Comparison of ENCODE assay signal across 18 mouse cellular contexts in the genomic region with DNA sequence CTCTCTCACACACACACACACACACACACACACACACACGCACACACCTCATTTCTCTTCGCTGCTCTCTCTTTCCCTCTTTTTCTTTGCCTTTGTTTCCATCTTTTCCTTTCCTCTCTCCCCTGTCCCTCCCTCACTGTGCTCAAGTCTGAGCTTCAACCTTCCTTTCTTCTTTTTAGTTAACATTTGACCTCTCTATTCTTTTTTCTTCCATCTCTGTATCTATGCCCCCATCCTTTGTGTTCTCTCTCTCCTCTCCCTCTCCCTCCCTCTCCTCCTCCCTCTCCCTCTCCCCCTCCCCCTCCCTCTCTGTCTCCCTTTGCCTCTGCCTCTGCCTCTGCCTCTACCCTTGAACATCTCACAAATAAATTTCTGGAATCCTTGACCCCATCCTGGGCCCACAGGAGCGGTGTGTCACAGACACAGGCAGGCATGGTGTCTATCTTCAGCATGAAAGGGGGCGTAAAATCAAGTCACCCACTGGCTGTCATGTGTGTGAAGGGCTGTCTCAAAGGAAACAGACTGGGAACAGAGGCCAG. TPM values are rescaled to one million over a fixed set of nuclear protein-coding genes. Genes with fewer than 3 reads are reported as not detected.
DNase-seq lines count a peak whose midpoint lies in the region; ATAC-seq and TF ChIP-seq lines count a peak whose summit lies in the region.
"Had no signal": no experiment of that assay in that cellular context is flagged by ENCODE, and none has a peak within 500 bp of the region (broad histone marks: within the 10 kb centered on the region; RNA-seq: fewer than 3 reads in every experiment).

No protein-coding gene starts in this region.

- peaks cover 24% of the 10 kb centered on the region for H3K4me1 ChIP-seq in hindbrain, embryonic 13.5 days (replicated peaks)
- H3K4me1 ChIP-seq in midbrain, embryonic 14.5 days (ENCODE audit: control insufficient read depth, insufficient read depth, low read length): peaks cover 18% of the 10 kb centered on the region
- H3K4me1 ChIP-seq in thymus, adult 2 months (replicated peaks; ENCODE audit: control insufficient read depth, insufficient read depth, low read length): no peaks in the 10 kb centered on the region
- H3K4me1 ChIP-seq: heart, embryonic 10.5 days; liver, embryonic 13.5 days had no signal

- DNase-seq in embryo, embryonic 10.5 days (ENCODE audit: low spot score): peak; percentile 18
- DNase-seq in embryo, embryonic 9.5 days (ENCODE audit: extremely low spot score): no peak
- peak; percentile 24 for DNase-seq in brain, adult 2 months (ENCODE audit: low read depth, low spot score)
- DNase-seq in midbrain, embryonic 14.5 days: peak; percentile 36
- DNase-seq in thymus, adult 2 months: no peak
- DNase-seq in gastrocnemius, adult 18-20 months (ENCODE audit: low spot score): no peak
- DNase-seq in thymus, adult 18-20 months: no peak
- DNase-seq: adrenal gland, postnatal 36 days; kidney, adult 18-20 months; kidney, postnatal 25 days; left cerebral cortex, postnatal 4 days; liver, embryonic 13.5 days; lung, postnatal 10 days; thymus, postnatal 4 days had no signal

- peak overlapping the region; percentile 22; the same call in 1 of the 2 replicates for H3K4me3 ChIP-seq in hindbrain, embryonic 13.5 days
- H3K4me3 ChIP-seq in midbrain, embryonic 14.5 days (replicated peaks; ENCODE audit: low read depth, low read length): no peak overlapping the region
- H3K4me3 ChIP-seq in thymus, adult 2 months (ENCODE audit: control insufficient read depth, insufficient read depth, low read length): no peak overlapping the region
- H3K4me3 ChIP-seq: heart, embryonic 10.5 days; liver, embryonic 13.5 days had no signal

- TF ChIP-seq POLR2A in thymus, adult 2 months (IDR thresholded peaks at IDR 0.05; ENCODE audit: control insufficient read depth, extremely low read depth, insufficient read depth, low read length, poor library complexity): no peak

- peak overlapping the region; percentile 60 for H3K9ac ChIP-seq in hindbrain, embryonic 13.5 days
- no peak overlapping the region; the same call in 1 of the 2 replicates for H3K9ac ChIP-seq in midbrain, embryonic 14.5 days (replicated peaks; ENCODE audit: low read length)
- H3K9ac ChIP-seq: liver, embryonic 13.5 days had no signal

- H3K36me3 ChIP-seq in hindbrain, embryonic 13.5 days: peaks cover 28% of the 10 kb centered on the region
- peaks cover 26% of the 10 kb centered on the region for H3K36me3 ChIP-seq in midbrain, embryonic 14.5 days (ENCODE audit: control insufficient read depth, insufficient read depth, low read length)
- no peaks in the 10 kb centered on the region for H3K36me3 ChIP-seq in thymus, adult 2 months (ENCODE audit: control insufficient read depth, insufficient read depth, low read length)
- H3K36me3 ChIP-seq: heart, embryonic 10.5 days; liver, embryonic 13.5 days had no signal

- H3K27me3 ChIP-seq in hindbrain, embryonic 13.5 days: no peaks in the 10 kb centered on the region
- no peaks in the 10 kb centered on the region for H3K27me3 ChIP-seq in midbrain, embryonic 14.5 days (ENCODE audit: control insufficient read depth, insufficient read depth, low read length)
- no peaks in the 10 kb centered on the region for H3K27me3 ChIP-seq in thymus, adult 2 months (ENCODE audit: control insufficient read depth, insufficient read depth, low read length)
- H3K27me3 ChIP-seq: CH12.LX; liver, embryonic 13.5 days had no signal

- WGBS in hindbrain, embryonic 13.5 days: 26% methylated on average over 4 of the region's 4 CpGs
- WGBS in midbrain, embryonic 14.5 days: 26% methylated on average over 4 of the region's 4 CpGs
- WGBS in thymus, adult 2 months: 62% methylated on average over 4 of the region's 4 CpGs

- TF ChIP-seq CTCF in thymus, adult 2 months (IDR thresholded peaks at IDR 0.05; ENCODE audit: borderline replicate concordance, control insufficient read depth, extremely low read depth, insufficient read depth, low read length, poor library complexity): no peak

- H3K4me2 ChIP-seq in hindbrain, embryonic 13.5 days: peak overlapping the region; percentile 49
- H3K4me2 ChIP-seq in midbrain, embryonic 14.5 days (ENCODE audit: low read length): peak overlapping the region; percentile 43
- H3K4me2 ChIP-seq: liver, embryonic 13.5 days had no signal

- H3K9me3 ChIP-seq in hindbrain, embryonic 13.5 days: no peaks in the 10 kb centered on the region
- no peaks in the 10 kb centered on the region for H3K9me3 ChIP-seq in midbrain, embryonic 14.5 days (ENCODE audit: control insufficient read depth, low read length)
- H3K9me3 ChIP-seq: heart, embryonic 10.5 days; liver, embryonic 13.5 days had no signal

- peak; percentile 41 for ATAC-seq in hindbrain, embryonic 13.5 days (ENCODE audit: low FRiP score)
- peak; percentile 55; the same call in 1 of the 2 replicates for ATAC-seq in midbrain, embryonic 14.5 days (ENCODE audit: low FRiP score, low TSS enrichment)

- H3K27ac ChIP-seq in hindbrain, embryonic 13.5 days: peak overlapping the region; percentile 87
- H3K27ac ChIP-seq in midbrain, embryonic 14.5 days (replicated peaks; ENCODE audit: low read depth, low read length): peak overlapping the region; percentile 81
- H3K27ac ChIP-seq in thymus, adult 2 months (ENCODE audit: control insufficient read depth, insufficient read depth, low read length): no peak overlapping the region
- H3K27ac ChIP-seq: heart, embryonic 10.5 days; liver, embryonic 13.5 days; stomach, postnatal 0 days had no signal

RNA-seq across cellular contexts. Expression of a gene that starts 15.9 kb away (rescaled TPM):
- 52.3 and 57.0 TPM in 2 replicates for polyA plus RNA-seq in hindbrain, embryonic 13.5 days (2015; fragmentation: Nextera tagmentation; extraction: Ambion mirVana)
- 21.7 and 31.3 TPM in 2 replicates for polyA plus RNA-seq in midbrain, embryonic 14.5 days (2014; fragmentation: Nextera tagmentation; extraction: Ambion mirVana)
- polyA plus RNA-seq in thymus, adult 2 months (2012; rRNA removed): 0.08 and 0.10 TPM in 2 replicates
- total RNA-seq in gastrocnemius, adult 18-20 months (2021): under 1 TPM; 0.32 to 0.55 TPM

RNA-seq across cellular contexts. Expression of a gene that starts 58.4 kb away (rescaled TPM):
- 34.7 and 35.5 TPM in 2 replicates for polyA plus RNA-seq in hindbrain, embryonic 13.5 days (2015; fragmentation: Nextera tagmentation; extraction: Ambion mirVana)
- polyA plus RNA-seq in midbrain, embryonic 14.5 days (2014; fragmentation: Nextera tagmentation; extraction: Ambion mirVana): 38.6 and 40.4 TPM in 2 replicates
- 80.0 and 82.9 TPM in 2 replicates for polyA plus RNA-seq in thymus, adult 2 months (2012; rRNA removed)
- total RNA-seq in gastrocnemius, adult 18-20 months (2021): 10 to 100 TPM; 12.5 to 14.2 TPM

Comparison
In these comparisons a context has a peak if more than half of its experiments do, and no peak if none do; other contexts are left out.
1. DNase-seq: peak in embryo, embryonic 10.5 days (single experiment), brain, adult 2 months (single experiment) and midbrain, embryonic 14.5 days (single experiment); none in embryo, embryonic 9.5 days (single experiment), thymus, adult 2 months (single experiment), gastrocnemius, adult 18-20 months (single experiment) and thymus, adult 18-20 months (0 of 2).
2. RNA of a gene that starts 15.9 kb away (polyA plus RNA-seq): 52.3 to 57.0 TPM in hindbrain, embryonic 13.5 days and 21.7 to 31.3 TPM in midbrain, embryonic 14.5 days; 0.08 to 0.10 TPM in thymus, adult 2 months; every median in the first group is over 10 times any median in the second.